Mouse (Mus musculus) liver, embryonic 14.5 days (tissue): ENCODE results near the gene Scn2b.

ENCODE experiments used
- CTCF ChIP-seq: IDR thresholded peaks from 2 replicates; pipeline ENCODE4 v1.5.1; 2016; ENCODE audit warnings: antibody characterized with exemption, low read depth, control low read depth
- EP300 ChIP-seq: IDR thresholded peaks from 2 replicates; pipeline ENCODE4 v1.6.1; 2016; ENCODE audit warnings: antibody characterized with exemption, low read depth

DNA sequence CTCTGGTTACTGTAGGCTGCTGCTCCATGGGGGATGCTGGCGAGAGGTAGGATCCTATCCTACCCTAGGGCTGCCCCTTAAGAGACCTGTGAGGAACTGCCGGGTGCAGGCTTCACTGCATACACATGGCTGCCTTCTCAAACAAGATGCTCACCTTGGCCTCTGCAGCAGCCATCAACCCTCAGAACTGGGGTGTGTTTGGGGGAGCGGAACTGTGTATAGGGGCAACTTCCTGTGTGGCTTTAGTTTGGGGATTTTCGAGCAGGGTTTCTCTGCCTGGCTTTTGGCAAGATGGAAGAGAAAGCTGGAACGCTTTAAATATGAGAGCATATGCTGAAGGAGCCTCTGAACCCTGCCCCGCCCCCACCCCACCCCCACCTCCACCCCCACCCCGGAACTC, 9.4 kb downstream of the Scn2b start:
- TF ChIP-seq CTCF: no peak
- no peak for TF ChIP-seq EP300
